Mouse (Mus musculus) lung, embryonic 16.5 days (tissue): Measurements from ENCODE around the gene Nme4. TPM values are rescaled to one million over a fixed set of nuclear protein-coding genes. Genes with fewer than 3 reads are reported as not detected.

Experiments used
- ATAC-seq: fragments of 200-750 bp; cut with Nextera tagmentation; 2 replicates; pipeline ENCODE4 v1.8.0; 2017; ENCODE audit warnings: low read depth, mild to moderate bottlenecking, moderate library complexity
- H3K27ac ChIP-seq: fragments of 300-500 bp; sonication (generic); 2 replicates; pipeline ENCODE4 v1.5.1; 2014; ENCODE audit warnings: mild to moderate bottlenecking, control low read depth, low read length
- H3K27me3 ChIP-seq: fragments of 300-500 bp; sonication (generic); 2 replicates; pipeline ENCODE4 v1.6.1; 2014; ENCODE audit warnings: low read depth, low read length, mixed read lengths; ENCODE audit not compliant: control insufficient read depth, insufficient read depth
- H3K36me3 ChIP-seq: fragments of 300-500 bp; sonication (generic); 2 replicates; pipeline ENCODE4 v1.6.1; 2014; ENCODE audit warnings: low read length; ENCODE audit not compliant: control insufficient read depth, insufficient read depth
- H3K4me1 ChIP-seq: fragments of 300-500 bp; sonication (generic); replicated peaks from 2 replicates; pipeline ENCODE4 v1.6.1; 2014; ENCODE audit warnings: low read length, mixed read lengths; ENCODE audit not compliant: control insufficient read depth, insufficient read depth
- H3K4me2 ChIP-seq: fragments of 300-500 bp; sonication (generic); 2 replicates; pipeline ENCODE4 v1.6.1; 2014; ENCODE audit warnings: low read depth, low read length, control low read depth
- H3K4me3 ChIP-seq: fragments of 300-500 bp; sonication (generic); 2 replicates; pipeline ENCODE4 v1.5.1; 2014; ENCODE audit warnings: mild to moderate bottlenecking, low read length, control low read depth
- H3K9ac ChIP-seq: fragments of 300-500 bp; sonication (generic); 2 replicates; pipeline ENCODE4 v1.6.1; 2014; ENCODE audit warnings: low read length, control low read depth
- H3K9me3 ChIP-seq: fragments of 300-500 bp; sonication (generic); 2 replicates; pipeline ENCODE4 v1.6.1; 2016; ENCODE audit warnings: low read length; ENCODE audit not compliant: control insufficient read depth
- WGBS: fragments of 180-500 bp; shearing (Covaris S2); extraction: QIAGEN DNeasy Blood & Tissue Kit; methylation state at CpG from one replicate; pipeline ENCODE4 v1.1.7; 2014; 5-methylcytosine and 5-hydroxymethylcytosine counted together
- polyA plus RNA-seq: library from polyadenylated mRNA; unstranded; fragments of >200 nt; fragmentation: Nextera tagmentation; extraction: Ambion mirVana; gene quantifications from 2 replicates; pipeline ENCODE4 v1.2.1, GENCODE M21; 2015

The Nme4 gene
- polyA plus RNA-seq, 1 experiment from 2014 or later, result 68.3 TPM

- H3K4me1 ChIP-seq, result no peaks in the 10 kb centered on the region
- H3K9ac ChIP-seq, result no peak overlapping the region
- H3K27me3 ChIP-seq, result no peaks in the 10 kb centered on the region
- no peak overlapping the region for H3K4me3 ChIP-seq
- ATAC-seq, result no peak
- WGBS, result 83% methylated on average over 18 of the region's 18 CpGs
- H3K27ac ChIP-seq, result no peak overlapping the region
- no peaks in the 10 kb centered on the region for H3K9me3 ChIP-seq
- no peak overlapping the region for H3K4me2 ChIP-seq
- peaks cover 16% of the 10 kb centered on the region for H3K36me3 ChIP-seq
Observed at GRCm38 (mm10) chr17:26131062-26131732, 35.8 kb upstream of the Nme4 start.

GRCm38 (mm10) chr17:26125226-26125625, 29.8 kb upstream of the Nme4 start:
- no peak overlapping the region for H3K4me3 ChIP-seq
- peaks cover 19% of the 10 kb centered on the region for H3K36me3 ChIP-seq
- no peaks in the 10 kb centered on the region for H3K9me3 ChIP-seq
- 86% methylated on average over 10 of the region's 10 CpGs for WGBS
- ATAC-seq, result no peak
- H3K4me1 ChIP-seq, result peaks cover 13% of the 10 kb centered on the region
- H3K9ac ChIP-seq, result no peak overlapping the region
- H3K27me3 ChIP-seq, result no peaks in the 10 kb centered on the region
- H3K27ac ChIP-seq, result no peak overlapping the region
- H3K4me2 ChIP-seq, result no peak overlapping the region

- no peak for ATAC-seq
- peak overlapping the region; percentile 97 for H3K4me3 ChIP-seq
Observed at GRCm38 (mm10) chr17:26124560-26124959, 29.2 kb upstream of the Nme4 start.

GRCm38 (mm10) chr17:26123267-26123684, 27.9 kb upstream of the Nme4 start, which contains the start of gene Mrpl28:
Gene Mrpl28 (plus strand): TSS chr17:26123500.
- Histone ChIP-seq H3K4me3 (peak within 1 kb of the TSS; percentile 97), H3K27ac (0 out of 2 replicates have a peak within 1 kb of the TSS, but pooled peaks have one; percentile 58), H3K4me2 (peak within 1 kb of the TSS; percentile 92), H3K9me3 (no peaks in the 10 kb centered on the region), H3K9ac (peak within 1 kb of the TSS; percentile 88), H3K36me3 (peaks cover 12% of the 10 kb centered on the region; the same call in 1 of the 2 replicates), H3K27me3 (peaks cover 2% of the 10 kb centered on the region; the same call in 1 of the 2 replicates), H3K4me1 (peaks cover 13% of the 10 kb centered on the region)
- WGBS, result under 1% methylated on average over 32 of the region's 32 CpGs
- ATAC-seq, result peak; percentile 92

More at GRCm38 (mm10) chr17:26124560-26124959, 29.2 kb upstream of the Nme4 start:
- H3K27ac ChIP-seq, result no peak overlapping the region
- H3K9me3 ChIP-seq, result no peaks in the 10 kb centered on the region
- H3K4me1 ChIP-seq, result peaks cover 13% of the 10 kb centered on the region
- peak overlapping the region; percentile 88 for H3K9ac ChIP-seq
- no peaks in the 10 kb centered on the region for H3K27me3 ChIP-seq
- peak overlapping the region; percentile 92 for H3K4me2 ChIP-seq
- H3K36me3 ChIP-seq, result peaks cover 13% of the 10 kb centered on the region
- 80% methylated on average over 7 of the region's 7 CpGs for WGBS

GRCm38 (mm10) chr17:26122431-26123140, 27.2 kb upstream of the Nme4 start:
- H3K27me3 ChIP-seq, result peaks cover 2% of the 10 kb centered on the region; the same call in 1 of the 2 replicates
- ATAC-seq, result no peak
- H3K9ac ChIP-seq, result no peak overlapping the region
- no peak overlapping the region for H3K27ac ChIP-seq
- H3K4me3 ChIP-seq, result no peak overlapping the region
- H3K4me1 ChIP-seq, result peaks cover 13% of the 10 kb centered on the region
- H3K36me3 ChIP-seq, result peaks cover 12% of the 10 kb centered on the region; the same call in 1 of the 2 replicates
- no peaks in the 10 kb centered on the region for H3K9me3 ChIP-seq
- WGBS, result 55% methylated on average over 5 of the region's 5 CpGs
- no peak overlapping the region for H3K4me2 ChIP-seq

GRCm38 (mm10) chr17:26119766-26120710, 24.6 kb upstream of the Nme4 start:
- Histone ChIP-seq H3K36me3 (no peaks in the 10 kb centered on the region), H3K27ac (no peak overlapping the region), H3K4me2 (no peak overlapping the region), H3K4me3 (no peak overlapping the region), H3K4me1 (peaks cover 13% of the 10 kb centered on the region), H3K27me3 (peaks cover 20% of the 10 kb centered on the region), H3K9ac (no peak overlapping the region), H3K9me3 (no peaks in the 10 kb centered on the region)
- ATAC-seq, result peak; percentile 49
- WGBS, result 40% methylated on average over 33 of the region's 33 CpGs

GRCm38 (mm10) chr17:26116503-26117258, 21.3 kb upstream of the Nme4 start:
- Histone ChIP-seq H3K27ac (no peak overlapping the region), H3K4me3 (no peak overlapping the region), H3K4me1 (peaks cover 7% of the 10 kb centered on the region; the same call in 1 of the 2 replicates), H3K36me3 (no peaks in the 10 kb centered on the region), H3K4me2 (no peak overlapping the region), H3K27me3 (peaks cover 53% of the 10 kb centered on the region), H3K9ac (no peak overlapping the region), H3K9me3 (no peaks in the 10 kb centered on the region)
- WGBS, result 78% methylated on average over 17 of the region's 17 CpGs
- no peak for ATAC-seq

GRCm38 (mm10) chr17:26115956-26116487, 20.6 kb upstream of the Nme4 start:
- no peak for ATAC-seq
- Histone ChIP-seq H3K9me3 (no peaks in the 10 kb centered on the region), H3K4me1 (peaks cover 7% of the 10 kb centered on the region; the same call in 1 of the 2 replicates), H3K36me3 (no peaks in the 10 kb centered on the region), H3K27ac (no peak overlapping the region), H3K27me3 (peaks cover 60% of the 10 kb centered on the region), H3K4me3 (no peak overlapping the region), H3K4me2 (no peak overlapping the region), H3K9ac (no peak overlapping the region)
- 20% methylated on average over 1 of the region's 3 CpGs for WGBS
